In the genomic region with DNA sequence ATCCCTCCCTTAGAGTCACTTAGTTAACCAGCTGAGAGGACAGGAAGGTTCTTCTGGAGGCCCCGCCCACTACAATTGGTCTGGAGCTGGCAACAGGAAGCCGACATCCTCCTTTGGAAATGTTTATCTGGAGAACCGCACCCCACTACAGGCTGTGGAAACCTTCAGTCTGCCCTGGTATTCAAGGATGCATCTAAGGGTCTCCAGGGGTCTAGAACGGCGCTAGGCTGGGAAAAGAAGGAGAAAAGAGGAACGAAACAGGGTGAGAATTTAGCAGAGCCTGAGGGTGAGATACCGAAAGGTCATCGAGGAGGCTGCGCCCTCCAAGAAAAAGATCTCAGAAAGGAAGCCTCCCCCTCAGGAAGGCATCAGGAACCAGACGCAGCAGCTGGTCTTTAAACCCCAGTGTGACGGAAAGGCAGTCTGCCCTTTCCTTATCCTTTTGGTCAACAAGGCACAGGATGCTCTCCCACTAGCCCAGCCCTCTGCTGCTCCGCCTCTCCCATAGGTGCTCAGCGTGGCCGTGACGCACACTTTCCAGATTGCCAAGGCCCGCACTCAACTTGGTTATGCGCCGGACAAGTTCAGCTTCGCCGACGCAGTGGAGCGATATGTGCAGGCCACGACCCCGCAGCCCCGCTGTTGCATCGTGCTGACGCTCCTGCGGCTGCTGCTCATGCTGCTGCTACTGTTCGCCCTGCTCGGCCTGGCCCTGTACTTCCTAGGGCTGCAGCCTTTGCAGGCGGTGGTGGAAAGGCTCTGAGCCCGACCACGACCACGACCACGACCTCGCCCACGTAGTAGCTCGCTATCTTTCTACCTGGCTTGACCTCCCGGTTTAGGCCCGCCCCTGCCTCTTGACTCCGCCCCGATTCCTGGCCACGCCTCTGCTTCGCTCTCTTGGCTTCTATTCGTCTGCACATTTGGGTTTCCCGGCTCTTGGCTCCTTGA, we compare ENCODE assay signal across 7 mouse cellular contexts. TPM values are rescaled to one million over a fixed set of nuclear protein-coding genes. Genes with fewer than 3 reads are reported as not detected.
DNase-seq lines count a peak whose midpoint lies in the region; ATAC-seq lines count a peak whose summit lies in the region.

No protein-coding gene starts in this region.

- WGBS in hindbrain, embryonic 16.5 days: 2% methylated on average over 46 of the region's 46 CpGs
- WGBS in limb, embryonic 11.5 days: 2% methylated on average over 46 of the region's 46 CpGs
- WGBS in midbrain, embryonic 11.5 days: 2% methylated on average over 46 of the region's 46 CpGs

- H3K27me3 ChIP-seq in hindbrain, embryonic 16.5 days (replicated peaks; ENCODE audit: control insufficient read depth, insufficient read depth, low read length): no peaks in the 10 kb centered on the region
- H3K27me3 ChIP-seq in limb, embryonic 11.5 days (ENCODE audit: control insufficient read depth, insufficient read depth, low read length): peaks cover 7% of the 10 kb centered on the region; the same call in 1 of the 2 replicates
- H3K27me3 ChIP-seq in midbrain, embryonic 11.5 days (ENCODE audit: control insufficient read depth, insufficient read depth, low read length): peaks cover 17% of the 10 kb centered on the region

- peak overlapping the region; percentile 74 for H3K9ac ChIP-seq in hindbrain, embryonic 16.5 days (ENCODE audit: low read depth, low read length)
- peak overlapping the region; percentile 56 for H3K9ac ChIP-seq in limb, embryonic 11.5 days (ENCODE audit: low read length)
- H3K9ac ChIP-seq in midbrain, embryonic 11.5 days (ENCODE audit: low read length): peak overlapping the region; percentile 61

- peak; percentile 25 for ATAC-seq in hindbrain, embryonic 16.5 days
- ATAC-seq in limb, embryonic 11.5 days (ENCODE audit: insufficient number of reproducible peaks, low FRiP score, low TSS enrichment, low read depth): peak; percentile 31; the same call in 1 of the 2 replicates
- peak; percentile 42 for ATAC-seq in midbrain, embryonic 11.5 days (ENCODE audit: low FRiP score)

- no peaks in the 10 kb centered on the region for H3K36me3 ChIP-seq in hindbrain, embryonic 16.5 days (ENCODE audit: control insufficient read depth, insufficient read depth, low read length)
- H3K36me3 ChIP-seq in limb, embryonic 11.5 days (ENCODE audit: control insufficient read depth, insufficient read depth, low read length): no peaks in the 10 kb centered on the region
- no peaks in the 10 kb centered on the region for H3K36me3 ChIP-seq in midbrain, embryonic 11.5 days (ENCODE audit: control insufficient read depth, insufficient read depth, low read length)

- peak overlapping the region; percentile 81 for H3K4me2 ChIP-seq in hindbrain, embryonic 16.5 days (ENCODE audit: low read length)
- H3K4me2 ChIP-seq in limb, embryonic 11.5 days (ENCODE audit: low read depth, severe bottlenecking): peak overlapping the region; percentile 88
- peak overlapping the region; percentile 94 for H3K4me2 ChIP-seq in midbrain, embryonic 11.5 days

- DNase-seq in WW6 (ENCODE audit: low read depth, low spot score): peak; percentile 65
- DNase-seq in cerebellum, postnatal 10 days: peak; percentile 79 to 82
- peak; percentile 66 for DNase-seq in gastrocnemius, adult 18-20 months (ENCODE audit: low spot score)
- DNase-seq in limb, embryonic 11.5 days (ENCODE audit: low spot score): peak; percentile 78
- DNase-seq in midbrain, embryonic 11.5 days (ENCODE audit: low spot score, missing footprints): peak; percentile 96
- peak; percentile 57 to 82 for DNase-seq in spleen, adult 18-20 months

- peak overlapping the region; percentile 61 for H3K27ac ChIP-seq in hindbrain, embryonic 16.5 days (ENCODE audit: low read depth, low read length)
- no peak overlapping the region for H3K27ac ChIP-seq in limb, embryonic 11.5 days (replicated peaks; ENCODE audit: low read depth, low read length)
- H3K27ac ChIP-seq in midbrain, embryonic 11.5 days (ENCODE audit: low read depth, low read length): no peak overlapping the region; the same call in 1 of the 2 replicates

- peak overlapping the region; percentile 65 for H3K4me3 ChIP-seq in hindbrain, embryonic 16.5 days (ENCODE audit: low read length)
- peak overlapping the region; percentile 51 for H3K4me3 ChIP-seq in limb, embryonic 11.5 days (ENCODE audit: low read depth, low read length)
- peak overlapping the region; percentile 42 for H3K4me3 ChIP-seq in midbrain, embryonic 11.5 days (ENCODE audit: low read depth, low read length)

- H3K9me3 ChIP-seq in hindbrain, embryonic 16.5 days (ENCODE audit: control insufficient read depth, low read length): no peaks in the 10 kb centered on the region
- no peaks in the 10 kb centered on the region for H3K9me3 ChIP-seq in limb, embryonic 11.5 days (ENCODE audit: control insufficient read depth, low read length)
- no peaks in the 10 kb centered on the region for H3K9me3 ChIP-seq in midbrain, embryonic 11.5 days (ENCODE audit: control insufficient read depth, low read length)

- peaks cover 4% of the 10 kb centered on the region for H3K4me1 ChIP-seq in hindbrain, embryonic 16.5 days (ENCODE audit: control insufficient read depth, insufficient read depth, low read depth, low read length)
- peaks cover 3% of the 10 kb centered on the region; the same call in 1 of the 2 replicates for H3K4me1 ChIP-seq in limb, embryonic 11.5 days (ENCODE audit: control insufficient read depth, insufficient read depth, low read length)
- peaks cover 4% of the 10 kb centered on the region for H3K4me1 ChIP-seq in midbrain, embryonic 11.5 days (ENCODE audit: control insufficient read depth, insufficient read depth, low read length)

RNA-seq across cellular contexts. Expression of a gene that starts 11.9 kb away (rescaled TPM):
- 10 to 100 TPM; 59.7 to 60.4 TPM for total RNA-seq in gastrocnemius, adult 18-20 months (2021)
- polyA plus RNA-seq in hindbrain, embryonic 16.5 days (2015; fragmentation: Nextera tagmentation; extraction: Ambion mirVana): 37.4 and 40.3 TPM in 2 replicates
- 9.6 and 12.0 TPM in 2 replicates for polyA plus RNA-seq in limb, embryonic 11.5 days (2014; fragmentation: Nextera tagmentation; extraction: Ambion mirVana)
- polyA plus RNA-seq in midbrain, embryonic 11.5 days (2014; fragmentation: Nextera tagmentation; extraction: Ambion mirVana): 9.9 and 10.5 TPM in 2 replicates

RNA-seq across cellular contexts. Expression of a gene that starts 18.5 kb away (rescaled TPM):
- under 1 TPM in 1 of 2 experiments, not detected in 1; 0.47 TPM for total RNA-seq in gastrocnemius, adult 18-20 months (2021)
- 0.11 and 0.16 TPM in 2 replicates for polyA plus RNA-seq in hindbrain, embryonic 16.5 days (2015; fragmentation: Nextera tagmentation; extraction: Ambion mirVana)
- polyA plus RNA-seq in limb, embryonic 11.5 days (2014; fragmentation: Nextera tagmentation; extraction: Ambion mirVana): not detected in 2 replicates
- polyA plus RNA-seq in midbrain, embryonic 11.5 days (2014; fragmentation: Nextera tagmentation; extraction: Ambion mirVana): not detected in 2 replicates
